Mouse (Mus musculus) C2C12 (cell line): ENCODE data around the gene Nudt3.

Source experiments
- CEBPB ChIP-seq: IDR thresholded peaks from one replicate; pipeline ENCODE4 v1.6.1; 2011; ENCODE audit warnings: low read depth, mild to moderate bottlenecking, control low read depth, moderate library complexity
- CTCF ChIP-seq: IDR thresholded peaks from one replicate; pipeline ENCODE4 v1.5.1; 2011; ENCODE audit not compliant: control insufficient read depth, insufficient read depth, insufficient read length
- MAX ChIP-seq: IDR thresholded peaks from one replicate; pipeline ENCODE4 v1.6.1; 2011; ENCODE audit warnings: mild to moderate bottlenecking, control low read depth

- TF ChIP-seq CTCF = no peak
- TF ChIP-seq MAX = no peak
- no peak for TF ChIP-seq CEBPB
Observed at GRCm38 (mm10) chr17:27532095-27532494, 91.2 kb downstream of the Nudt3 start.
